Mouse (Mus musculus) intestine, embryonic 15.5 days (tissue): Measurements from ENCODE around the gene Slk. TPM values are rescaled to one million over a fixed set of nuclear protein-coding genes. Genes with fewer than 3 reads are reported as not detected.
"Not testable (repeated sequence)": the region's sequence is repeated elsewhere in the genome, so short reads cannot be mapped to it uniquely, and the experiment has no call there.

Experiments
- ATAC-seq: fragments of 200-750 bp; cut with Nextera tagmentation; 2 replicates; pipeline ENCODE4 v1.8.0; 2017; ENCODE audit warnings: moderate TSS enrichment, moderate library complexity
- H3K27ac ChIP-seq: fragments of 300-500 bp; sonication (generic); 2 replicates; pipeline ENCODE4 v1.5.1; 2015; ENCODE audit warnings: mild to moderate bottlenecking, inconsistent platforms
- H3K27me3 ChIP-seq: fragments of 300-500 bp; sonication (generic); replicated peaks from 2 replicates; pipeline ENCODE4 v1.6.1; 2015; ENCODE audit warnings: inconsistent platforms
- H3K36me3 ChIP-seq: fragments of 300-500 bp; sonication (generic); 2 replicates; pipeline ENCODE4 v1.6.1; 2015; ENCODE audit warnings: inconsistent platforms
- H3K4me1 ChIP-seq: fragments of 300-500 bp; sonication (generic); replicated peaks from 2 replicates; pipeline ENCODE4 v1.6.1; 2015; ENCODE audit warnings: inconsistent platforms
- H3K4me2 ChIP-seq: fragments of 300-500 bp; sonication (generic); replicated peaks from 2 replicates; pipeline ENCODE4 v1.6.1; 2015; ENCODE audit warnings: mild to moderate bottlenecking, inconsistent platforms
- H3K4me3 ChIP-seq: fragments of 300-500 bp; sonication (generic); replicated peaks from 2 replicates; pipeline ENCODE4 v1.5.1; 2015; ENCODE audit warnings: inconsistent platforms
- H3K9ac ChIP-seq: fragments of 300-500 bp; sonication (generic); 2 replicates; pipeline ENCODE4 v1.6.1; 2015; ENCODE audit warnings: inconsistent platforms
- H3K9me3 ChIP-seq: fragments of 300-500 bp; sonication (generic); 2 replicates; pipeline ENCODE4 v1.6.1; 2016; ENCODE audit warnings: inconsistent platforms
- WGBS: fragments of 180-500 bp; shearing (Covaris S2); methylation state at CpG from one replicate; pipeline ENCODE4 v1.1.7; 2015; 5-methylcytosine and 5-hydroxymethylcytosine counted together
- polyA plus RNA-seq: library from polyadenylated mRNA; unstranded; fragments of >200 nt; fragmentation: Nextera tagmentation; extraction: Ambion mirVana; gene quantifications from 2 replicates; pipeline ENCODE4 v1.2.1, GENCODE M21; 2015

Slk gene
- polyA plus RNA-seq, 1 experiment from 2014 or later = 13.6 TPM

DNA sequence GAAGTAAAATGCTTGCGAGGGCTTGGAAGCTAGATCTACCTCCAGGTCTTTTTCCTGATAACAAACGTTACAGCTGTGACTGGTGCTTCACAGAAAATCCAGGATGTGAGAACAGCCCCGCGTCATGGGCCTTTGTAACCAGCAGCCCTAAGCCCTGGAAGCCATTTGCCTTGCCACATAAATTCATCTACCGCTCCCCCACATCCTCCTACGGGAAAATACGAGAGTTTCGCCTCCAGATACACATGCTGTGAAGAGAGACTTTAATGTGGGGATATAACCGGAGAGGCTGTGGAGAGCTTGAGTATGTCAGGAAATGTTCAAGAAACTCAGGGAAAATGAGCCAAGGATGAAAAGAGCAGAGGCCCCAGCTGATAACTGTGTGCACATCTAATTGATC, 30.3 kb upstream of the Slk start:
- Histone ChIP-seq H3K4me3 (no peak overlapping the region), H3K9me3 (no peaks in the 10 kb centered on the region), H3K4me1 (no peaks in the 10 kb centered on the region), H3K27ac (no peak overlapping the region), H3K4me2 (no peak overlapping the region), H3K27me3 (no peaks in the 10 kb centered on the region), H3K36me3 (no peaks in the 10 kb centered on the region), H3K9ac (no peak overlapping the region)
- 76% methylated on average over 9 of the region's 9 CpGs for WGBS
- no peak for ATAC-seq

GRCm38 (mm10) chr19:47549584-47549983, 29.9 kb upstream of the Slk start:
- H3K27ac ChIP-seq = no peak overlapping the region
- WGBS = 87% methylated on average over 4 of the region's 4 CpGs

GRCm38 (mm10) chr19:47559145-47559544, 20.3 kb upstream of the Slk start:
- WGBS = 62% methylated on average over 5 of the region's 5 CpGs
- Histone ChIP-seq H3K9ac (no peak overlapping the region), H3K27ac (peak overlapping the region; percentile 10; the same call in 1 of the 2 replicates), H3K27me3 (no peaks in the 10 kb centered on the region), H3K4me2 (no peak overlapping the region), H3K4me1 (peaks cover 14% of the 10 kb centered on the region), H3K9me3 (no peaks in the 10 kb centered on the region), H3K4me3 (no peak overlapping the region), H3K36me3 (no peaks in the 10 kb centered on the region)
- ATAC-seq = no peak

More at GRCm38 (mm10) chr19:47549584-47549983, 29.9 kb upstream of the Slk start:
- Histone ChIP-seq H3K4me3 (no peak overlapping the region), H3K4me1 (no peaks in the 10 kb centered on the region), H3K27me3 (no peaks in the 10 kb centered on the region), H3K4me2 (no peak overlapping the region), H3K9ac (no peak overlapping the region), H3K9me3 (no peaks in the 10 kb centered on the region), H3K36me3 (no peaks in the 10 kb centered on the region)
- no peak for ATAC-seq

GRCm38 (mm10) chr19:47559751-47560512, 19.5 kb upstream of the Slk start:
- H3K27ac ChIP-seq = peak overlapping the region; percentile 10; the same call in 1 of the 2 replicates
- WGBS = 52% methylated on average over 14 of the region's 14 CpGs
- peak; percentile 50 for ATAC-seq

DNA sequence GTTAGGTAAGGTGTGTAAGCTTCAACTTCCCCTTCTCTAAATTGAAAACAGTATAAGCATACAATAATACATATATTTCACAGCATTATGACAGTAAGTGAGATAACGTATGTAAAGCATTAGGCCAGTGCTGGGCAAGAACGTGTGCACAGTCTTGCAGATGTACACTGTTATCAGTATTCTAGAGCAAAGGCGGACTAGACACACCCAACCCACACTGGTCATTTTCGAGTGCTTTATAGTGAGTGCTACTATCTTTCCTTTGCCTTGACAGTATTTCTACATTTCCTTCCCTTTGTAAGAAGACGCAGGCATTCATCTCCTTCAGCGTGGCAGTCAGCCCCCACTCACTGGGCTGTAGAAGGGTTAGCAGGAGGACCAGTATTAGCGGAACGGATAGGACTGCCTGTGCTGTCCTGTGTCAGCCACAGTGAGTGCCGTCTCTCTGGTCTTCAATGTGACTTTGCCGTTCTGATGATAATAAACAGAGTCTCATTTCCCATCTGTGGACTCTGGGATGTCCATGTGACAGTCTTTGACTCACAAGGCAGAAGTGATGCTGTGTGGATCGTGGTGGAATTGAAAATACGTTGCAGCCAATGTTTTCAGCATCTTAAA, 18.8 kb upstream of the Slk start:
- H3K4me2 ChIP-seq = no peak overlapping the region
- H3K27me3 ChIP-seq = no peaks in the 10 kb centered on the region
- H3K4me1 ChIP-seq = peaks cover 16% of the 10 kb centered on the region
- no peaks in the 10 kb centered on the region for H3K36me3 ChIP-seq
- no peak overlapping the region for H3K4me3 ChIP-seq
- H3K9ac ChIP-seq = no peak overlapping the region
- no peaks in the 10 kb centered on the region for H3K9me3 ChIP-seq
- ATAC-seq = peak; percentile 66
- H3K27ac ChIP-seq = peak overlapping the region; percentile 24; the same call in 1 of the 2 replicates
- WGBS = 56% methylated on average over 12 of the region's 12 CpGs

More at GRCm38 (mm10) chr19:47559751-47560512, 19.5 kb upstream of the Slk start:
- Histone ChIP-seq H3K4me1 (peaks cover 14% of the 10 kb centered on the region), H3K9me3 (no peaks in the 10 kb centered on the region), H3K4me3 (no peak overlapping the region), H3K4me2 (no peak overlapping the region), H3K36me3 (no peaks in the 10 kb centered on the region), H3K27me3 (no peaks in the 10 kb centered on the region), H3K9ac (no peak overlapping the region)

GRCm38 (mm10) chr19:47561996-47562441, 17.5 kb upstream of the Slk start:
- H3K4me1 ChIP-seq = peaks cover 16% of the 10 kb centered on the region
- no peak overlapping the region for H3K9ac ChIP-seq
- peak; percentile 75 for ATAC-seq
- no peaks in the 10 kb centered on the region for H3K9me3 ChIP-seq
- no peaks in the 10 kb centered on the region for H3K27me3 ChIP-seq
- WGBS = 32% methylated on average over 5 of the region's 5 CpGs
- no peak overlapping the region for H3K4me3 ChIP-seq
- no peaks in the 10 kb centered on the region for H3K36me3 ChIP-seq
- H3K4me2 ChIP-seq = no peak overlapping the region
- H3K27ac ChIP-seq = peak overlapping the region; percentile 46; the same call in 1 of the 2 replicates

DNA sequence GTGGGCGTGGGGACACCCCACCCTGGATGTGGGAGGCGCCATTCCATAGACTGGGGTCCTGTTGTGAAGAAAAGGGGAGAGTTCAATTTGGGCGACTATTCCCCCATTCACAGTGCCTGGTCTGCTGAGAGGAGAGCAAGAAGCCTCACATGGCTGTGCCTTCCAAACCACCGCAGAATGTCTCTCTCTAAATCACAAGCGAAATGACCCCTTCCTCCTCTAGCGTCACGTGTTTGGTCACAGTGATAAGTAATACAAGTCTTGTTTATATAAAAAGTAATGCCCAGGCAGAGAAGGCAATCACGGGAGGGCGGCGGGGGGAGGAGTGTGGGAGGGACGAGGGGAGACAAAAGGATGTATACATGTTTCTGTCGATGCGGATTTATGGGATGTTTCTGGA, 15.8 kb upstream of the Slk start:
- no peaks in the 10 kb centered on the region for H3K9me3 ChIP-seq
- no peak overlapping the region for H3K27ac ChIP-seq
- no peaks in the 10 kb centered on the region for H3K36me3 ChIP-seq
- no peak overlapping the region for H3K4me3 ChIP-seq
- peak overlapping the region; percentile 15; the same call in 1 of the 2 replicates for H3K4me2 ChIP-seq
- 0 out of 2 replicates have a peak overlapping the region, but pooled peaks have one; percentile 6 for H3K9ac ChIP-seq
- H3K27me3 ChIP-seq = no peaks in the 10 kb centered on the region
- ATAC-seq = no peak
- 43% methylated on average over 13 of the region's 13 CpGs for WGBS
- H3K4me1 ChIP-seq = peaks cover 16% of the 10 kb centered on the region

DNA sequence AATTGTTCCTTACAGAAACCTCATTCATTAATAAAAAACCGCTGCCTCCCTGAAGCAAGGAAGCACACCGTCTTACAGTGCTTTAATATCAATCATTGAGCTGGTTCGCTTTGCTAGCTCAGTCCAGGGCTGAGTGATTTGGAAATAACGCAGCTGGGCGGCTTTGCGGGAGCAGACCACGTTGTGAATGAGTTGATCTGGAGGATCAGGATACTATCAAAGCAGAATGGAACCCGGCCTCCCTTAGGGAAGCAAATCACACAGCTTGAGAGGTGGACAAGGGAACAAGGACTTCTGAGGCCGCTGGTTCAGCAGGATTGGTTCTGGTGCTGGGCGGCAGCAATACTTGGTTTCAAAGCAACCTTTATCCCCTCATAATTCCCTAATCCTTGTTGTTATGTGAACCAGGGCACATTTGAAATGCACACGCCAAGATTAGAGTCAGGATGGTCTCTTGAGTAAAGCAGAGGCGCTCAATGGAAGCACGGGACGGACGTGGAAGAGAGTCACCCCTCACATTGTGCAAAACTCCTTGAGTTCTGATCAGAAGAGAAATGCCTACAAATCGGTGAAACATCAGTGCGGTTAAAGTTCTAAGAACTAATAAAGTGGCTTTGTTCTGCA, 14.3 kb upstream of the Slk start:
- Histone ChIP-seq H3K9me3 (no peaks in the 10 kb centered on the region), H3K27ac (no peak overlapping the region), H3K4me3 (no peak overlapping the region), H3K9ac (no peak overlapping the region), H3K4me2 (no peak overlapping the region), H3K27me3 (no peaks in the 10 kb centered on the region), H3K36me3 (no peaks in the 10 kb centered on the region), H3K4me1 (peaks cover 12% of the 10 kb centered on the region)
- ATAC-seq = no peak
- WGBS = 60% methylated on average over 17 of the region's 17 CpGs

DNA sequence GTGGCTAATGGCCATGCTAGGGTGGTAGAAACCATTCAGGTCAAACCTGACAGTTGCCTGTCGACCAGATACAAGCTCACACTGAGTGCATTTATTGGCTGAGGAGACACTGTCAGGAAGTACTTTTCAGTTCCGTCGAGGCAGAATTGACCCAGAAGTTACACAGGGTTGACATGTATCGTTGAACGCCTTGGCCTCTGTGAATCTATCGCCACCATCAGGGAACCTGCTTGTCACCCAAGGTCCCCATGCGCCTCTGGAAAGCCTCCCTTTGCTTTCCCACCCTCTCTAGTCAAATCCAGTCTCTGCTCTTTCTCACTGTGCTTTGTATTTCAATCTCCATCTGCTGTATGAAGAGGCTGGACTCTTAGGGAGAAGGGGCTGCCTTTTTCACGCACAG, 13.5 kb upstream of the Slk start:
- WGBS = 76% methylated on average over 8 of the region's 8 CpGs
- Histone ChIP-seq H3K9ac (no peak overlapping the region), H3K36me3 (no peaks in the 10 kb centered on the region), H3K9me3 (no peaks in the 10 kb centered on the region), H3K4me3 (no peak overlapping the region), H3K4me2 (no peak overlapping the region), H3K4me1 (peaks cover 11% of the 10 kb centered on the region), H3K27ac (no peak overlapping the region), H3K27me3 (no peaks in the 10 kb centered on the region)
- ATAC-seq = no peak

- no peak overlapping the region for H3K27ac ChIP-seq
- no peaks in the 10 kb centered on the region for H3K27me3 ChIP-seq
- H3K36me3 ChIP-seq = no peaks in the 10 kb centered on the region
- no peaks in the 10 kb centered on the region for H3K9me3 ChIP-seq
- H3K4me3 ChIP-seq = no peak overlapping the region
- no peak overlapping the region for H3K4me2 ChIP-seq
- 90% methylated on average over 5 of the region's 5 CpGs for WGBS
- 0 out of 2 replicates have a peak, but pooled peaks cover 1% of the 10 kb centered on the region for H3K4me1 ChIP-seq
- no peak overlapping the region for H3K9ac ChIP-seq
- ATAC-seq = no peak
Measured at GRCm38 (mm10) chr19:47570042-47570441, 9.4 kb upstream of the Slk start.

- not testable (repeated sequence) for H3K9me3 ChIP-seq, H3K4me2 ChIP-seq, H3K4me3 ChIP-seq, H3K27me3 ChIP-seq, H3K9ac ChIP-seq, H3K36me3 ChIP-seq, ATAC-seq, H3K27ac ChIP-seq, H3K4me1 ChIP-seq
- WGBS = 69% methylated on average over 4 of the region's 4 CpGs
Measured at GRCm38 (mm10) chr19:47571981-47572380, 7.5 kb upstream of the Slk start.

- H3K4me2 ChIP-seq = no peak overlapping the region
- H3K9me3 ChIP-seq = no peaks in the 10 kb centered on the region
- no peak overlapping the region for H3K4me3 ChIP-seq
- no peak overlapping the region for H3K27ac ChIP-seq
- no peaks in the 10 kb centered on the region for H3K36me3 ChIP-seq
- WGBS = 82% methylated on average over 3 of the region's 3 CpGs
- no peak for ATAC-seq
- H3K9ac ChIP-seq = no peak overlapping the region
- H3K4me1 ChIP-seq = peaks cover 3% of the 10 kb centered on the region
- no peaks in the 10 kb centered on the region for H3K27me3 ChIP-seq
Measured at GRCm38 (mm10) chr19:47573718-47574117, 5.8 kb upstream of the Slk start.
